Mouse (Mus musculus) spleen, postnatal 14 days (tissue): ENCODE measurements at regions not wholly inside any gene's neighbourhood (a gene's known extent, or its start where the extent isn't known, plus 50 kb on each side); places are given as distances from the start of the nearest gene placed in this dataset.
"Not testable (repeated sequence)": the region's sequence is repeated elsewhere in the genome, so short reads cannot be mapped to it uniquely, and the experiment has no call there.

Experiments
- DNase-seq, 2 experiments: peaks; one replicate each; pipeline ENCODE4 v3.0.0; 2021 to 2022; ENCODE audit warnings: low spot score in 2 of 2

GRCm38 (mm10) chr12:51294971-51295477 is 52.8 kb upstream of the G2e3 start:
- DNase-seq = no peak

- no peak for DNase-seq
These were observed 69.5 kb upstream of the G2e3 start for GRCm38 (mm10) chr12:51278358-51278757.

- DNase-seq = no peak
These were observed 71.9 kb upstream of the G2e3 start for GRCm38 (mm10) chr12:51275818-51276538.

- no peak for DNase-seq
These were observed 74.4 kb upstream of the G2e3 start for GRCm38 (mm10) chr12:51273486-51273885.

GRCm38 (mm10) chr12:51242839-51243238 is 105.0 kb upstream of the G2e3 start:
- no peak for DNase-seq

- no peak for DNase-seq
These were observed 106.6 kb upstream of the G2e3 start for GRCm38 (mm10) chr12:51241131-51241781.

GRCm38 (mm10) chr12:51211691-51212090 is 136.2 kb upstream of the G2e3 start:
- DNase-seq = no peak

GRCm38 (mm10) chr12:51196289-51196688 is 151.6 kb upstream of the G2e3 start:
- no peak for DNase-seq

GRCm38 (mm10) chr12:51195136-51195535 is 152.7 kb upstream of the G2e3 start:
- DNase-seq = no peak

GRCm38 (mm10) chr12:51190754-51191153 is 157.1 kb upstream of the G2e3 start:
- DNase-seq = no peak

GRCm38 (mm10) chr12:51190186-51190585 is 157.7 kb upstream of the G2e3 start:
- DNase-seq = no peak

GRCm38 (mm10) chr12:51188229-51188628 is 159.6 kb upstream of the G2e3 start:
- DNase-seq = no peak

- DNase-seq = no peak
These were observed 160.1 kb upstream of the G2e3 start for GRCm38 (mm10) chr12:51187726-51188125.

GRCm38 (mm10) chr12:51185751-51186150 is 162.1 kb upstream of the G2e3 start:
- DNase-seq = no peak

GRCm38 (mm10) chr12:51174906-51175756 is 172.7 kb upstream of the G2e3 start:
- DNase-seq = no peak

- no peak for DNase-seq
These were observed 182.7 kb upstream of the G2e3 start for GRCm38 (mm10) chr12:51165186-51165585.

- DNase-seq = no peak
These were observed 186.9 kb upstream of the G2e3 start for GRCm38 (mm10) chr12:51160995-51161394.

GRCm38 (mm10) chr12:51160122-51160521 is 187.7 kb upstream of the G2e3 start:
- no peak for DNase-seq

- DNase-seq = no peak
These were observed 199.9 kb upstream of the G2e3 start for GRCm38 (mm10) chr12:51147963-51148362.

- no peak for DNase-seq
These were observed 204.0 kb upstream of the G2e3 start for GRCm38 (mm10) chr12:51143840-51144239.

- no peak for DNase-seq
These were observed 204.7 kb upstream of the G2e3 start for GRCm38 (mm10) chr12:51143196-51143595.

- not testable (repeated sequence) for DNase-seq
These were observed 214.2 kb upstream of the G2e3 start for GRCm38 (mm10) chr12:51133676-51134075.
